Mouse (Mus musculus) layer of hippocampus, postnatal 25 days (tissue): ENCODE data around the gene Cptp. TPM values are rescaled to one million over a fixed set of nuclear protein-coding genes. Genes with fewer than 3 reads are reported as not detected.

Source experiments
- DNase-seq, 2 experiments: peaks; one replicate each; pipeline ENCODE4 v3.0.0; 2022; ENCODE audit warnings: mixed read lengths in 2 of 2, low spot score in 1 of 2; ENCODE audit errors: extremely low spot score in 1 of 2
- total RNA-seq, 2 experiments: library from RNA; stranded (reverse); gene quantifications; 2 replicates each; pipeline ENCODE4 v1.2.3; 2021

The Cptp gene
- 10 to 100 TPM; 29.7 to 33.0 TPM for total RNA-seq

GRCm38 (mm10) chr4:155869317-155870033 is at the start of gene Cptp, which contains the start of gene Ints11:
TSS of gene Cptp (minus strand) at chr4:155869440.
TSS of gene Ints11 (plus strand) at chr4:155869546.
- DNase-seq, result peak; percentile 89 to 90

DNA sequence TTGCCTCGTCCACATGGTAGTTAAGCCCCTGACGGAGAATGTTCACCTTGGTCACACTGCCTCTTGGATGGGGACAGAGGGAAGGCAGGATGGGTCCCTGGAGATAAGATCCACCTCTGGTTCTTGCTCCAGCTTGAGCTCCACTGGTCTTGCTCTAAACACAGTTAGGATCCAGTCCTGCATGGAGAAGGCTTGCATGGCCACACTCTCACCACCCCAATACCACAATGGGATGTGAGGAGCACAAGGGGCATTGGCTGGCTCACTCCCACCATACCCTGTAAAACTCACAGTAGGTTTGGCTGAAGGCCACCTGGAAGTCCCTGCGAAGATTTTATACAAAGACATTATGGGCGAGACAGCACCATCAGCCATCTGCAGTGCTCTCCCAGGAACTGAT is 39.5 kb upstream of the Cptp start:
- DNase-seq, result peak in 1 of 2 experiments; percentile 2

DNA sequence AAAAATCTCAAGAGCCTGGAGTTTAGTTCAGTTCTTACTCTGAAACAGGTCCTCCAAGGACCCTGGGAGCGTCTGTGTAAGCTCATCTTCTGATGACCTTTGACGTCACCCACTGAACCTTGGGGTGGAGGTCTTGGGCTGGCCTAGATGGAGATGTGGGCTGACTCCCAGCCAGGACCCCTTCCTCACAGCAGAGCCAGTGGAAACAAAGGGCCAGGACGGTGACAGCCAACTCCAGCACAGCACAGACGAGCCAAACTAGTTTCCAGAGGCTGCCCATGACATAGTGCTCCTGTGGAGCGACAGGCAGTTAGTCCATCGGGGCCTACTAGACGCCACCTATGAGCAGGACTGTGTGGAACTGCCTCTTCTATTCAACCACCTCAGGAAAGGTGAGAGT is 39.0 kb upstream of the Cptp start:
- DNase-seq, result peak in 1 of 2 experiments; percentile 3

GRCm38 (mm10) chr4:155907003-155907402 is 37.8 kb upstream of the Cptp start:
- DNase-seq, result peak in 1 of 2 experiments; percentile 3

- no peak for DNase-seq
Observed at GRCm38 (mm10) chr4:155906125-155906524, 36.9 kb upstream of the Cptp start.

DNA sequence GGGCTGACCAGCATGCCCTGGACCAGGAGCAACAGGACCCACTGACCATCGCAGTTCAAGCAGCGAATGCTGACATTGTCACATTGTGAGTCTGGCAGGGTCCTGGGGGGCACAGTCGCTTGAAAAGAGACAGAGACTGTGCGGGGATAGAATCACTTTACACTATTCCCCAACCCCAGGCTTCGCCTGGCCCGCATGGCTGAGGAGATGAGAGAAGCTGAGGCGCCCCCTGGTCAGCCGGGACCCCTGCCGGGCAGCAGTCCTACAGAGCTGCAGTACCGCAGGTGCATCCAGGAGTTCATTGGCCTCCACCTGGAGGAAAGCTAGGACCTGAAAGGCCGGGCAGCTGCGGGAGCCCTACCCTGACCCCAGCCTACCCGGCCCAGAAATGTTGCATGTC is 36.4 kb upstream of the Cptp start:
- DNase-seq, result peak in 1 of 2 experiments; percentile 1

DNA sequence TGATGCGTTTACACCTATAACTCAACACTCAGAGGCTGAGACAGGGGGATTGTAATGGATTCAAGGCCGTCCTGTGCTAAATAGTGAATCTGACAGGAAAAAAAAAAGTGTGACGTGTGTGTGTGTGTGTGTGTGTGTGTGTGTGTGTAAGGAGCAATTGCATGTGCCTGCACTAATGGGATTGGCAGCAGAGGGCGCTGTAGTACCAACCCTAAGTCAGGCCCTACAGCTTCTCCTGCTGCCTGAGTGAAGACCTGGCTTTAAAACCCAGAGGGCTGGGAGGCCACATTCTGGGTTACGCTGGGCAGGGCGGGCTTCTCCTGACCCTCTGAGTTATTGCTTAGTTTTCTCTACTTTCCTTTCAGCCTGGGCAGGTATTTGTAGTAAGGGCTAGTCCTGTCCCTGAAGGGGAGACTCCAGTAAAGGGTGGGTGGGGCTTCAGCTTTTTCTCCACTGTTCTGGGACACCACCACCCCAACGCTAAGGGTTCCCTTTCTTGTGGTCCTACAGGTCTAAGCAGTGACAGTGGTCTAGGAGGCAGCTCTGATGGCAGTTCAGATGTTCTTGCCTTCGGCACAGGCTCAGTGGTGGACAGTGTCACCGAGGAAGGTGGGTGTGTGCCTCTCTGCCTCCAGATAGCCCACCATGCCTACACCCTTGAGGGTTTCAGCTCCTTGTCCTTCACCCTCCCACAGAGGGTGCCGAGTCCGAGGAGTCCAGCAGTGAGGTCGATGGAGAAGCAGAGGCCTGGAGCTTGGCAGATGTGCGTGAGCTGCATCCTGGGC is 35.3 kb upstream of the Cptp start:
- peak in 1 of 2 experiments; percentile 47 for DNase-seq

GRCm38 (mm10) chr4:155903246-155903645 is 34.0 kb upstream of the Cptp start:
- DNase-seq, result peak in 1 of 2 experiments; percentile 1

GRCm38 (mm10) chr4:155901205-155901604 is 32.0 kb upstream of the Cptp start:
- peak in 1 of 2 experiments; percentile 37 for DNase-seq

GRCm38 (mm10) chr4:155899355-155899754 is 30.1 kb upstream of the Cptp start:
- peak in 1 of 2 experiments; percentile 1 for DNase-seq

- peak in 1 of 2 experiments; percentile 1 for DNase-seq
Observed at GRCm38 (mm10) chr4:155898318-155898717, 29.1 kb upstream of the Cptp start.

DNA sequence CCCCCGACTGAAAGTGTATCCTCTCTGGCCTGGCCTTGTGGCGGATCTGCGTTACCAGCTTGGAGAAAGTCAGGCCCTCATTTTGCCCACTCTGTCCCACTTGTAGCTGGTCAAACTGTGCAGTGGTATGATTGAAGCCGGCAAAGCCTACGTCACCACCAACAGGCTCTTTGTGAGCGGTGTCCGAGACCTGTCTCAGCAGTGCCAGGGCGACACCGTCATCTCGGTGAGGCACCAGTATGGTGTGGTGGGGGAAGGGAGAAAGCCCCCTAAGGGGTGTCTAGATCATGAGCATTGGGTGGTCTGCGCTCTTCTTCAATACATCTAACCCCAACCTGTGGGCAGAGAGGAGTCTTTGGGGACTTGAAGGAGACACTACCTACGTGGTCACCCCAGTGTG is 27.2 kb upstream of the Cptp start:
- DNase-seq, result no peak

DNA sequence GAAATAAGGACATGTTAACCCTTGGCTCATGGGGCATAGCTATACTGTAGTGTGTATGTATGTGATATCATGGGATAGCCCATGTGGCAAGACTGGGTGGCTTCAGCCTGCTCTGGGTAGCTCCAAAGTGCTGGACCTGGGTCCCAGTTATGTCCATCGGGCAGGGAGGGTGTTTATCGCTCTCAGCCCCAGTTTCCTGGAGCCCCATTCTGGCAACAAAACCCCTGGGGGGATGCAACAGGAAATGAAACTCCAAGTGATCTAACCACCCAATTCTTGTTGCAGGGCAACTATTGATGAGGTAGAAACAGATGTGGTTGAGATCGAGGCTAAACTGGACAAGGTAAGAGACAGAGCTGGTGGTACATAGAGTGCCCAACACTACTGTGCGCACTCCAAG is 26.6 kb upstream of the Cptp start:
- DNase-seq, result peak in 1 of 2 experiments; percentile 2

- DNase-seq, result peak; percentile 66 to 72
Observed at GRCm38 (mm10) chr4:155895216-155895615, 26.0 kb upstream of the Cptp start.

DNA sequence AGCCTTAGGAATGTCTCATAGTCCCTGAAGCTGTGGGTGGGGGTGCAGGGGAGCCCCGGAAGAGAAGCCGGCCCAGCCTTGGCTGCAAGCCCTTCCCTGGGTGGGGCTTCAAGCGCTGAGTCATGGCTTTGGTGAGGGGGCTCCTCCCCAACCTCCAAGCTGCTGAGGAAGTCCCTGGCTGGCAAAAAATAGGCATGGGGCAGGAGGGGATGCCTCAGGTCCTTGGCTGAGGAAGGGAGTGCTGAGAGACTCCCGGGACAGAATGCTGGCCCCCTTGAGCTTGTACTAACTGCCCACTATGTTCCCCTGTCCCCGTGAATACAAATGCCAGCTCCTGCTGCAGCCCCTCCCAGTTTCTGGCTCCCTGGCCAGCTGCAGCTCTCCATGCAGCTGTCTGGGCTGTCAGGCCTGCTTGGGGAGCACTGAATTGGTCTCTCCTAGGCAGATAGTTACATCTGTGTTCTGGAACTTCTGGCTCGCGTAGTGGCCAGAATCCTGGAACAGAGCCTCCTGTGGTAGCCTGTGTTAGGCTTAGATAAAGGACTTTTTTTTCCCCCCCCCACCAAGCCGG is 25.2 kb upstream of the Cptp start:
- peak; percentile 40 to 54 for DNase-seq

- DNase-seq, result no peak
Observed at GRCm38 (mm10) chr4:155893212-155893690, 24.0 kb upstream of the Cptp start.

- DNase-seq, result peak in 1 of 2 experiments; percentile 19
Observed at GRCm38 (mm10) chr4:155892438-155893211, 23.4 kb upstream of the Cptp start.

GRCm38 (mm10) chr4:155892017-155892416 is 22.8 kb upstream of the Cptp start:
- peak in 1 of 2 experiments; percentile 75 for DNase-seq

GRCm38 (mm10) chr4:155891551-155892001 is 22.3 kb upstream of the Cptp start, which contains the start of the genes Pusl1 and Acap3:
TSS of gene Pusl1 (minus strand) at chr4:155891781.
TSS of gene Acap3 (plus strand) at chr4:155891822.
- DNase-seq, result peak; percentile 93 to 95

DNA sequence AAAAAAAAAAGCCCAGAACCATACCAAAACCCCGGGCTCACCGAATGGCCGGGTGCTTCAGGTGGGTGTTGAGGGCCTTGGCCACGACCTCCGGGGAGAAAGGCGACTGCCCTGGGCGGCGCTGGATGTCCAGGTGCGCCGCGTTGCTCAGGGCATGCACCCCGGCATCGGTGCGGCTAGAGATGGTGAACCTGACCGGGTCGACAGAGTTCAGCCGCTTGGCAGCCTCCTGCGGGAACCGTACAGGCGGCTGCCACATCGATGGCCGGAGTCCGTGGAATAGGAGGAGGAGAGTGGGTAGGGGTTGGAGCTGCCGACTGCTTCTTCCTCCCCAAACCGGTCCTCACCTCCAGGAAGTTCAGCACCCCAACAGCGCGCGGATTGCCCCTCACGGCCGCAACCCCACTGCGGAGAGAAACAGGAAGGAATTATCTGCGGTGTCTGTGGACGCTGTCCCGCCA is 21.8 kb upstream of the Cptp start:
- DNase-seq, result no peak
